Mouse (Mus musculus): ENCODE data around the gene Eif4e. TPM values are rescaled to one million over a fixed set of nuclear protein-coding genes. Genes with fewer than 3 reads are reported as not detected.
"Not testable (repeated sequence)": the region's sequence is repeated elsewhere in the genome, so short reads cannot be mapped to it uniquely, and the experiment has no call there.

Eif4e gene
- polyA plus RNA-seq, 1 experiment = 280 TPM

GRCm38 (mm10) chr3:138531479-138532181 lies 5.7 kb downstream of the Eif4e start:
- Histone ChIP-seq H3K4me1 (ENCODE audit: control insufficient read depth, insufficient read depth, low read length) (peaks cover 5% of the 10 kb centered on the region), H3K27ac (ENCODE audit: insufficient read depth, low read length) (no peak overlapping the region), H3K4me3 (ENCODE audit: insufficient read depth, low read length) (no peak overlapping the region)
- TF ChIP-seq CTCF (IDR thresholded peaks at IDR 0.05; ENCODE audit: borderline replicate concordance, insufficient read depth, low read length) (no peak), POLR2A (IDR thresholded peaks at IDR 0.05; ENCODE audit: low read depth, low read length) (no peak)

GRCm38 (mm10) chr3:138532764-138533163 lies 6.8 kb downstream of the Eif4e start:
- TF ChIP-seq POLR2A (IDR thresholded peaks at IDR 0.05; ENCODE audit: low read depth, low read length) = no peak
- TF ChIP-seq CTCF (IDR thresholded peaks at IDR 0.05; ENCODE audit: borderline replicate concordance, insufficient read depth, low read length) = no peak
- H3K27ac ChIP-seq (ENCODE audit: insufficient read depth, low read length) = no peak overlapping the region
- no peak overlapping the region for H3K4me3 ChIP-seq (ENCODE audit: insufficient read depth, low read length)

GRCm38 (mm10) chr3:138536031-138536430 lies 10.1 kb downstream of the Eif4e start:
- Histone ChIP-seq H3K4me1 (ENCODE audit: control insufficient read depth, insufficient read depth, low read length) (peaks cover 3% of the 10 kb centered on the region; the same call in 1 of the 2 replicates), H3K27ac (ENCODE audit: insufficient read depth, low read length) (no peak overlapping the region), H3K4me3 (ENCODE audit: insufficient read depth, low read length) (no peak overlapping the region)
- TF ChIP-seq CTCF (IDR thresholded peaks at IDR 0.05; ENCODE audit: borderline replicate concordance, insufficient read depth, low read length) (no peak), POLR2A (IDR thresholded peaks at IDR 0.05; ENCODE audit: low read depth, low read length) (no peak)

More at GRCm38 (mm10) chr3:138532764-138533163, 6.8 kb downstream of the Eif4e start:
- peaks cover 5% of the 10 kb centered on the region for H3K4me1 ChIP-seq (ENCODE audit: control insufficient read depth, insufficient read depth, low read length)

GRCm38 (mm10) chr3:138542621-138543020 lies 16.6 kb downstream of the Eif4e start:
- no peak overlapping the region for H3K4me3 ChIP-seq (ENCODE audit: insufficient read depth, low read length)
- TF ChIP-seq CTCF (IDR thresholded peaks at IDR 0.05; ENCODE audit: borderline replicate concordance, insufficient read depth, low read length) = no peak
- TF ChIP-seq POLR2A (IDR thresholded peaks at IDR 0.05; ENCODE audit: low read depth, low read length) = no peak

GRCm38 (mm10) chr3:138544117-138544516 lies 18.1 kb downstream of the Eif4e start:
- Histone ChIP-seq H3K4me1 (ENCODE audit: control insufficient read depth, insufficient read depth, low read length) (peaks cover 23% of the 10 kb centered on the region), H3K27ac (ENCODE audit: insufficient read depth, low read length) (no peak overlapping the region), H3K4me3 (ENCODE audit: insufficient read depth, low read length) (no peak overlapping the region)
- TF ChIP-seq CTCF (IDR thresholded peaks at IDR 0.05; ENCODE audit: borderline replicate concordance, insufficient read depth, low read length) (no peak), POLR2A (IDR thresholded peaks at IDR 0.05; ENCODE audit: low read depth, low read length) (no peak)

More at GRCm38 (mm10) chr3:138542621-138543020, 16.6 kb downstream of the Eif4e start:
- Histone ChIP-seq H3K4me1 (ENCODE audit: control insufficient read depth, insufficient read depth, low read length) (peaks cover 21% of the 10 kb centered on the region), H3K27ac (ENCODE audit: insufficient read depth, low read length) (peak overlapping the region; percentile 36; the same call in 1 of the 2 replicates)

GRCm38 (mm10) chr3:138546678-138547077 lies 20.7 kb downstream of the Eif4e start:
- no peak for TF ChIP-seq CTCF (IDR thresholded peaks at IDR 0.05; ENCODE audit: borderline replicate concordance, insufficient read depth, low read length)
- TF ChIP-seq POLR2A (IDR thresholded peaks at IDR 0.05; ENCODE audit: low read depth, low read length) = no peak
- Histone ChIP-seq H3K27ac (ENCODE audit: insufficient read depth, low read length) (peak overlapping the region; percentile 18; the same call in 1 of the 2 replicates), H3K4me1 (ENCODE audit: control insufficient read depth, insufficient read depth, low read length) (peaks cover 20% of the 10 kb centered on the region), H3K4me3 (ENCODE audit: insufficient read depth, low read length) (no peak overlapping the region)

GRCm38 (mm10) chr3:138549045-138549444 lies 23.1 kb downstream of the Eif4e start:
- H3K27ac ChIP-seq (ENCODE audit: insufficient read depth, low read length) = no peak overlapping the region
- peaks cover 13% of the 10 kb centered on the region for H3K4me1 ChIP-seq (ENCODE audit: control insufficient read depth, insufficient read depth, low read length)
- H3K4me3 ChIP-seq (ENCODE audit: insufficient read depth, low read length) = no peak overlapping the region
- TF ChIP-seq POLR2A (IDR thresholded peaks at IDR 0.05; ENCODE audit: low read depth, low read length) (no peak), CTCF (IDR thresholded peaks at IDR 0.05; ENCODE audit: borderline replicate concordance, insufficient read depth, low read length) (no peak)

- TF ChIP-seq POLR2A (IDR thresholded peaks at IDR 0.05; ENCODE audit: low read depth, low read length) (no peak), CTCF (IDR thresholded peaks at IDR 0.05; ENCODE audit: borderline replicate concordance, insufficient read depth, low read length) (no peak)
- Histone ChIP-seq H3K4me1 (ENCODE audit: control insufficient read depth, insufficient read depth, low read length) (peaks cover 11% of the 10 kb centered on the region), H3K27ac (ENCODE audit: insufficient read depth, low read length) (no peak overlapping the region), H3K4me3 (ENCODE audit: insufficient read depth, low read length) (no peak overlapping the region)
Measured at GRCm38 (mm10) chr3:138550336-138551123, 24.6 kb downstream of the Eif4e start.

- not testable (repeated sequence) for H3K4me3 ChIP-seq (ENCODE audit: insufficient read depth, low read length); H3K27ac ChIP-seq (ENCODE audit: insufficient read depth, low read length); H3K4me1 ChIP-seq (ENCODE audit: control insufficient read depth, insufficient read depth, low read length)
Measured at GRCm38 (mm10) chr3:138555279-138555678, 29.3 kb downstream of the Eif4e start.

- no peak for TF ChIP-seq POLR2A (IDR thresholded peaks at IDR 0.05; ENCODE audit: low read depth, low read length)
- no peak for TF ChIP-seq CTCF (IDR thresholded peaks at IDR 0.05; ENCODE audit: borderline replicate concordance, insufficient read depth, low read length)
- H3K4me3 ChIP-seq (ENCODE audit: insufficient read depth, low read length) = no peak overlapping the region
- no peaks in the 10 kb centered on the region for H3K4me1 ChIP-seq (ENCODE audit: control insufficient read depth, insufficient read depth, low read length)
- no peak overlapping the region for H3K27ac ChIP-seq (ENCODE audit: insufficient read depth, low read length)
Measured at GRCm38 (mm10) chr3:138558529-138558928, 32.5 kb downstream of the Eif4e start.
